Mouse (Mus musculus) splenic B cell, adult 2 months (primary cell): Measurements from ENCODE around the gene Aloxe3.

Experiments used
- DNase-seq: peaks from one replicate; pipeline ENCODE4 v3.0.0-alpha.2; 2011; ENCODE audit warnings: low read depth, low spot score
- H3K27me3 ChIP-seq: 2 replicates; pipeline ENCODE4 v1.6.1; 2012; ENCODE audit warnings: mild to moderate bottlenecking, low read length, moderate library complexity, mixed read lengths; ENCODE audit not compliant: control insufficient read depth, poor library complexity, insufficient read depth, severe bottlenecking
- H3K36me3 ChIP-seq: 2 replicates; pipeline ENCODE4 v1.6.1; 2012; ENCODE audit warnings: mild to moderate bottlenecking, low read length, moderate library complexity, mixed read lengths; ENCODE audit not compliant: control insufficient read depth, poor library complexity, insufficient read depth, severe bottlenecking

The Aloxe3 gene

GRCm38 (mm10) chr11:69109032-69109900, 16.4 kb upstream of the Aloxe3 start:
- peak; percentile 22 for DNase-seq
- H3K36me3 ChIP-seq: peaks cover 23% of the 10 kb centered on the region

DNA sequence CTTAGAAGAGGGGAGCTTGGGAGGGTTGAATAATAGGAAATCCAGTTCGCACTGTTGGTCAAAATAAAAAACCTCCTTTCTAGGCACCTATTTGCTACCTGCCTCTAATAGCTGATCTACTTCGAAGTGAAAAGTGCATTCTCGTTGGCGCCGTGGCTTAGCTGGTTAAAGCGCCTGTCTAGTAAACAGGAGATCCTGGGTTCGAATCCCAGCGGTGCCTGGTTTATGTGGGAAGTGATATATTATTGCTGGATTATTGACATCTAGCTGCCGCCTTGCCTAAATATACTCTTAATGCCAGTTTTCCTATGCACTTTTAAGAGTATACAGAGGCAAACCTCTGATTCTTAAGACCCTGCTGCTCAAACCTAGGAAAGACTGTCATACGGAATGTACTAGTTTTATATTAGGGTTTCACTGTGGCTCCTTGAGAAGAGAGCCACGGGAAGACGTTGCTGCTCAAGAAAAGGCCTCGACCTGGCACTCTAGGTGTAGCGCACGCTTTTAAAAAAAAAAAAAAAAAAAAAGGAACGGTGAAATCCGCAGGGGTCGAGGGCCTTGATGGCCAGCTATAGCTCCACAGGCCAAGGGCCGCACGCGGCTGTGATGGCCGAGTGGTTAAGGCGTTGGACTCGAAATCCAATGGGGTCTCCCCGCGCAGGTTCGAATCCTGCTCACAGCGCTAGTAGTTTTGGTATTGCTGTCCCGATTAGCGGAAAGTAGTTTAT, 15.2 kb upstream of the Aloxe3 start:
- peak; percentile 92 for DNase-seq
- peaks cover 16% of the 10 kb centered on the region for H3K36me3 ChIP-seq
- no peaks in the 10 kb centered on the region for H3K27me3 ChIP-seq

More at GRCm38 (mm10) chr11:69109032-69109900, 16.4 kb upstream of the Aloxe3 start:
- no peaks in the 10 kb centered on the region for H3K27me3 ChIP-seq

- Histone ChIP-seq H3K27me3 (no peaks in the 10 kb centered on the region), H3K36me3 (peaks cover 15% of the 10 kb centered on the region)
- DNase-seq: peak; percentile 13
Measured at GRCm38 (mm10) chr11:69111051-69111810, 14.5 kb upstream of the Aloxe3 start.

DNA sequence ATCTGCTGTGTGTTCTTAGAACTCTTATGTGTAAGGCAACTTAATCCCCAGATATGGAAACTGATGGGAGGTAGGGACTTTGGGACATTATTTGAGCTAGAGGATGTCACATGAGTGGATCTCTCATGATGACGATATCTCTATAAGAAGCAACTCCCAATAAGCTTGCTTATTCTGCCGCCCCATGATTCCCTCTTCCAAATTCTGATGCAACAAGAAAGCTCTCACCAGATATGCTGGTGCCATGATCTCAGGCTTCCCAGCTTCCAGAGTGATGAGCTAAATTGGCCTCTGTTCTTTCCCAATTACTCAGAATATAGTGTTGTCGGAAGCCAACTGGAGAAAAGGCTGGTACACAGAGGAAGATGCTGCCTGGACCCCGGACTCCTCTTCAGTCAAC, 13.8 kb upstream of the Aloxe3 start:
- peak; percentile 12 for DNase-seq
- Histone ChIP-seq H3K36me3 (peaks cover 11% of the 10 kb centered on the region), H3K27me3 (no peaks in the 10 kb centered on the region)

DNA sequence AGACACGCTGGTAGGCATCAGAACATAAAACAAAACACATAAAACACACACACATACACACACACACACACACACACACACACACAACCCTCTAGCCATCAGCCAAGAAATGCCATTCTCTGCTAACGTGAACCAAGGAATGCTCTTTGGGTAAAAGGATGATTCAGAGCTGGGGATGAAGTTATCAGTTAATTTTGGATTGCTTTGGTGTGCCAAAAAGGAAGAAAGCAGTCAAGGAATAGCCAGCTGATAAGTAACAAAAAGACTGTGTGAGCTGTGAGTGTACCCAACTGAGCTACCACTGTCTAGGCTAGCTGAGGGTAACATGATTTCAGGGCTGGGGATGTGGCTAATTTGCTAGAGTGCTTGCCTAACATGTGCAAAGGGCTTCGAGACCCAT, 11.7 kb upstream of the Aloxe3 start:
- no peaks in the 10 kb centered on the region for H3K27me3 ChIP-seq
- DNase-seq: no peak
- peaks cover 6% of the 10 kb centered on the region; the same call in 1 of the 2 replicates for H3K36me3 ChIP-seq

- DNase-seq: no peak
Measured at GRCm38 (mm10) chr11:69114621-69115020, 11.1 kb upstream of the Aloxe3 start.

DNA sequence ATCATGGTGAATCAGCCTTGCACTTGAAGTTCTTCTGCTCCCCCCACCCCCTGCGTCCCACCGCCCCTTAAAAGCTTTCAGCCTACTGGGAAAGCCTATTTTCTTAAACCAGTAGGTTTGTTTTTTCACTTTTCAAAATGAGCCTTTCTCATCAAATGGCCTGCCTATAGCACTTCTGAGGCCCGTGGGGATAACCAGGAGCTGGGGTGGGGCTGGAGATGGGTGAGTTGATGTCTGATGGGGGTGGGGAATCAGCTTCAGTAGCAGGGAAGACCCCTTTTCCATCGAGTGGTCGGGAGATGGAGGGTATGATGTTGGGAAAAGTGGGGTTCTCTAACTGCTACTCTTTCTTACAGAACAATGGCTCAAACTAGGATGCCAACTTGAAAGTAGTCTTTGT, 8.9 kb upstream of the Aloxe3 start:
- Histone ChIP-seq H3K36me3 (no peaks in the 10 kb centered on the region), H3K27me3 (no peaks in the 10 kb centered on the region)
- no peak for DNase-seq

More at GRCm38 (mm10) chr11:69114621-69115020, 11.1 kb upstream of the Aloxe3 start:
- Histone ChIP-seq H3K27me3 (no peaks in the 10 kb centered on the region), H3K36me3 (peaks cover under 1% of the 10 kb centered on the region; the same call in 1 of the 2 replicates)

DNA sequence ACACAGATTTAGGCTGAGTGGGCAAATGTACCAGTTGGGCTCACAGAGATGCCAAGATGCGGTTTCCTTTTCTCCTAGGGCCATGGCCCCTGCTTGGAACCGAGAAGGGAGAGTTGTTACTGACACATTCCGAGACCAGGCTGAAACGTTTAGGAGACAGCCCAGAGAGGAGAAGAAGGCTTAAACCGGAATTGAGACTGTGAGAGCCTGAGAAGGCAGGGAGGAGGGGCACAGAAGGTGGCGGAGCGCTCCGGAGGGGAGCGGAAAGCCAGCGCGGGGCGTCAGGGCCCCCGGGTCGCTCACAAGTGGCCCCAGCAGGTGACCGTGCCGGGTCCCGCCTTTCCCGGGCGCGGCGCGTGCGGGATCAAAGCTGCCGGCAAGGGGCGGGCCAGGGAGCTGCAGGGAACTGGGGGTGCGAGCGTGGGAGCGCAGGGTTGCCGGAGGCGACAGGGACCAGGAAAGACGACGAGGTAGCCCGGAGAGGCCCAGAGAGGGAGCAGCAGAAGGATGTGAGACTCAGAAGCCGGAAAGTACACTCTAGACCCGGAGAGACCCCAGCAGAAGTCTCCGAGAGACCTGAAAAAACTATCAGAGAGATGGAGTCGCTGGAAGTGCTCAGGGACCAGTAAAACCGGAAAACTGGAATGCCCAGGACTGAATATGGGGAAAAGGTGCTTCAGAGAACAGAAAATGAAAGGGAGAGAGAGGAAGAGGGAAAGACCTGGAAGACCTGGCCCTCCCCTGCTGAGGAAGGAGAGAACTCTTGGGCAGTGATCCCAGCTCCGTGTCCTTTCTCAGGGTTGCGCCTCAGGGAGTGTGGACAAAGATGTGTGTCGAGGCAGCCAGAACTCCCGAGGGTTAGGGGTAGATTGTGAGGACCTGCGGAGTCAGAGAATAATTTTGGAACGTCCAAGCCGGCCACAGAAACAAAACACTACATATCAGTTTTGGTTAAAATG, 7.7 kb upstream of the Aloxe3 start:
- peak; percentile 74 for DNase-seq
- Histone ChIP-seq H3K27me3 (no peaks in the 10 kb centered on the region), H3K36me3 (no peaks in the 10 kb centered on the region)

DNA sequence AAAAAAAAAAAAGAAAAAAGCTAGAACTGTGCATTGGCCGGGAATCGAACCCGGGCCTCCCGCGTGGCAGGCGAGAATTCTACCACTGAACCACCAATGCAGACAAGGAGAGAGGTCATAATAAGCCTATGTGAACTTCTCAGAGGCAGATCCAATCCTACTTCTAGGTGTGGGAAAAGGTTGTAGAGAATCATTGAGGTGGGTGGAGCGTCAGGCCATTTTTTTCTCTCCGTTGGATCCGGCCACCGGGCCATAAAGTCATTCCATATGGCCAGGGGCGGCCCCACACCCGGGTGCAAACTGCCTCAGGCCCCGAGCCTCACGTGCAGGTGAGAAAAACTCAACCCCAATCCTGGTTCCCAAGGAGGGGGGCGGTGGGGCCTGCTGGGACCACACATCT, 6.9 kb upstream of the Aloxe3 start:
- Histone ChIP-seq H3K36me3 (no peaks in the 10 kb centered on the region), H3K27me3 (no peaks in the 10 kb centered on the region)
- peak; percentile 92 for DNase-seq

DNA sequence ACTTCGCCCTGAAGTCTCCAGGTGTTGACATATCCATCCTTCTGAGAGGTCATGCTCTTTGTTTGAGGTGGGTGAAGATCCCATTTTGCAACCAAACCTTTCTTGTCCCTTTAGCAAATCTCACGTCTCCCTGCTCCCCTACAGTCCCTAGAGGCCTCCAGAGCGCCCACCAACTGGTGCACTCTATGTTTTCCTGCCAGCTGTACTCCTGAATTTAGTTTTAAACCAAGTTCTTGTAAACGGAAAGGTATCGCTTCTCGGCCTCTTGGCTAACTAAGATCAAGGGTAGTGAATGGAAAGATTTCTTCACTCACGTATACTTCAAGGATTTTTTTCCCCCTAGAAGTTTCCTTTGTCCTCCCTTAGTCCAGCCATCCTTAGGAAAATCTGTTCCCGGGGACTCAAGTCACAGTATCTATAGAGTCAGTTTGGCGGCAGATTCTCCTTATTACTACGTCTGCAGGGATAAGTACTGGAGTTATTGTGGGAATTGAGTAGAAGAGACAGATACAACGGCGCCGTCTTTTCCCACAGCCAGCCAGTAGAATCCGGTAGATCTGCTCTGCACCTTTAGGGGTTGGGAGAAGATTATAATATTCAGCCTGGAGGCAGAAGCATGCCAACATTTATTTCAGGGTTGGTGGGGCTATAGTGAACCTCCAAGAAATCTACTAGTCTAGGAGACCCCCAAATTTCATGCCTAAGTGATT, 6.1 kb upstream of the Aloxe3 start:
- Histone ChIP-seq H3K27me3 (no peaks in the 10 kb centered on the region), H3K36me3 (no peaks in the 10 kb centered on the region)
- no peak for DNase-seq

DNA sequence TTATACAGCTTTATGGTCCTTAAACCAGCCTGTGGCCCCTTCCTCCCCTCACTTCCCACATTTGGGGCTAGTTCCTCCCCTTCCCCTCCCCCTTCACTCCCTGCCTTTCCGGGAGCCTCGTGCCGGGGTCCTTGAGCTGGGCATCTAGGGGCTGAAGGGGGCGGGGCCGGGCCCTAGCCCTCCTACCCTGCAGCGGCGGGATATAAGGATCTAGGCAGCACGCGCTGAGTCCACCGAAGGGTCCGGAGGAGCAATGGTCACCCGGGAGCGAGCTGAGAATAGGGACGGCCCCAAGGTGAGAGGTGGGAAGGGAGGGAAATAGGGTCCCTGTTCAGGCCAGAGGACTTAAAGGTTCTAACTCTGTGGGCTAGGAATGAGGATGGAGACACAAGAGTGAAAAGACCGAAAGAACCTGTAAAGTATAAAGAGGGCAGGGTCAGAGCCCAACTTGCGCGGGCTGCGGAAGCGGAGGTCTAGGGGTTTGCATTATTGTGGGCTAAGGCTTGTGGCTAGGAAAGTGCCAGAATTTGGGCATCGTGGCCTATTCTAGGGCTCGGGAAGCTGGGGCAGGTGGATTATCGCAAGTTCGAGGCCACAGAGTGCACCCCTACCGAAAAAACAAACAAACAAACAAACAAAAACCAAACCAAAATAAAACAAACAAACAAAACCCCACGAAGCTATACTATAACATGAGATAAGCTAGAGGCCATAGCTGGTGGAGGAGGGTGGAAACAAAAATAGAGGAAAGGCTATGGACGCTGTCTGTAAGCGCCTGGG, 5.3 kb upstream of the Aloxe3 start, which contains the start of gene Hes7:
Gene Hes7 (plus strand): TSS at position 184 of the 780 bp plus-strand sequence.
- peak; percentile 40 for DNase-seq
- Histone ChIP-seq H3K27me3 (no peaks in the 10 kb centered on the region), H3K36me3 (no peaks in the 10 kb centered on the region)

- DNase-seq: peak; percentile 40
- H3K27me3 ChIP-seq: no peaks in the 10 kb centered on the region
- H3K36me3 ChIP-seq: no peaks in the 10 kb centered on the region
Measured at GRCm38 (mm10) chr11:69121001-69121740, 4.5 kb upstream of the Aloxe3 start.
